Mouse (Mus musculus) ovary, adult 18-20 months (tissue): ENCODE data around the gene Arhgef18.

ENCODE experiments used
- DNase-seq: peaks from one replicate; pipeline ENCODE4 v3.0.0; 2022; ENCODE audit warnings: low spot score, mixed read lengths

Gene Arhgef18

GRCm38 (mm10) chr8:3502217-3502616 lies 109.4 kb downstream of the Arhgef18 start:
- no peak for DNase-seq
